In the genomic region with DNA sequence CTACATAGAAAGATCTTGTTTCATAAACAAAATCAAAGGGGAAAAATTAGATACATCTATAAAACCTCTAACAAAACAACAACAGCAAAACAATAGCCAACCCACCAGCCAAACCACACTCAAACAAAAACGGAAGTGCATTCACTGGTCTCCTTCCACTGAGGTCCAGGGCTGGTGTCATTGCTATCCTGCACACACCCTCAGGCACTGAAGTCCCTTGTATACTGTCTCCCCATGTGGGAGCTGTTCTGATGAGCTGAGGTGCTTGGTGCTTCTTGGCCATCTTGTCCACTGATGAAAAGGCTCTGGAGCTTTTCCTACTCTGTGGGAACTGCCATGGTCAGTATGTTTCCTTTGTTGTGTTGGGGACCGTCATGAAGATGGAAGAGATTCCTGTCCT, we compare ENCODE assay signal across 17 mouse cellular contexts. TPM values are rescaled to one million over a fixed set of nuclear protein-coding genes. Genes with fewer than 3 reads are reported as not detected.
DNase-seq lines count a peak whose midpoint lies in the region; TF ChIP-seq lines count a peak whose summit lies in the region.
"Had no signal": no experiment of that assay in that cellular context is flagged by ENCODE, and none has a peak within 500 bp of the region (broad histone marks: within the 10 kb centered on the region; RNA-seq: fewer than 3 reads in every experiment).

No protein-coding gene starts in this region.

- peak; percentile 63 for TF ChIP-seq POLR2A in myocyte (IDR thresholded peaks at IDR 0.05; ENCODE audit: insufficient read length, low read depth)

- peaks cover 5% of the 10 kb centered on the region for H3K36me3 ChIP-seq in myocyte (ENCODE audit: control insufficient read depth, insufficient read depth)
- H3K36me3 ChIP-seq: G1E had no signal

- no peak overlapping the region for H3ac ChIP-seq in myocyte (ENCODE audit: control insufficient read depth, insufficient read length)

- DNase-seq in T-cell, adult 2 months (ENCODE audit: low spot score): no peak
- DNase-seq: adrenal gland, adult 2 months; adrenal gland, adult 8-10 months; adrenal gland, postnatal 10 days; adrenal gland, postnatal 14 days; adrenal gland, postnatal 25 days; adrenal gland, postnatal 36 days; B cell, adult 2 months; cerebellum, adult 11 months; cerebellum, adult 11-12 months; cerebellum, adult 18-20 months; cerebellum, adult 2 months; cerebellum, adult 8-10 months had no signal

- no peak overlapping the region for H3K4me2 ChIP-seq in myocyte (ENCODE audit: low read depth)

- no peaks in the 10 kb centered on the region for H3K27me3 ChIP-seq in myocyte (ENCODE audit: control insufficient read depth, insufficient read depth, insufficient read length)
- H3K27me3 ChIP-seq: CH12.LX, Patski had no signal

- H3K79me2 ChIP-seq in myocyte (ENCODE audit: control insufficient read depth, insufficient read depth): no peaks in the 10 kb centered on the region

- H3K4me3 ChIP-seq in myocyte: no peak overlapping the region

TF ChIP-seq in myocyte, 11 proteins besides CTCF, POLR2A, EP300 and RAD21:
- TF ChIP-seq POLR2AphosphoS2 (IDR thresholded peaks at IDR 0.05; ENCODE audit: insufficient read length, low read depth): peak; percentile 74
- no peak for TF ChIP-seq E2F4 (IDR thresholded peaks at IDR 0.05; ENCODE audit: insufficient read depth)

RNA-seq across cellular contexts. Expression of gene Itgb3, which starts 19.3 kb away (rescaled TPM):
- 25.0 TPM for polyA plus RNA-seq in myocyte (2012; fragmentation: generic; extraction: Trizol)

RNA-seq across cellular contexts. Expression of gene Myl4, which starts 38.0 kb away (rescaled TPM):
- polyA plus RNA-seq in myocyte (2012; fragmentation: generic; extraction: Trizol): 5,062 TPM
- polyA plus RNA-seq: G1E had no signal

RNA-seq across cellular contexts. Expression of gene Cdc27, which starts 38.1 kb away (rescaled TPM):
- 9.2 TPM for polyA plus RNA-seq in myocyte (2012; fragmentation: generic; extraction: Trizol)
